Mouse (Mus musculus) hindbrain, embryonic 15.5 days (tissue): ENCODE measurements around the gene Dpf3. TPM values are rescaled to one million over a fixed set of nuclear protein-coding genes. Genes with fewer than 3 reads are reported as not detected.

Experiments used
- ATAC-seq: fragments of 200-750 bp; cut with Nextera tagmentation; 2 replicates; pipeline ENCODE4 v1.8.0; 2017; ENCODE audit warnings: low read depth, moderate number of reproducible peaks, moderate TSS enrichment; ENCODE audit not compliant: low FRiP score
- H3K27ac ChIP-seq: fragments of 300-500 bp; sonication (generic); replicated peaks from 2 replicates; pipeline ENCODE4 v1.5.1; 2015; ENCODE audit warnings: mild to moderate bottlenecking, inconsistent platforms
- H3K27me3 ChIP-seq: fragments of 300-500 bp; sonication (generic); 2 replicates; pipeline ENCODE4 v1.6.1; 2015; ENCODE audit warnings: control low read depth, inconsistent platforms
- H3K36me3 ChIP-seq: fragments of 300-500 bp; sonication (generic); 2 replicates; pipeline ENCODE4 v1.6.1; 2015; ENCODE audit warnings: control low read depth, inconsistent platforms
- H3K4me1 ChIP-seq: fragments of 300-500 bp; sonication (generic); replicated peaks from 2 replicates; pipeline ENCODE4 v1.6.1; 2015; ENCODE audit warnings: control low read depth, inconsistent platforms
- H3K4me2 ChIP-seq: fragments of 300-500 bp; sonication (generic); 2 replicates; pipeline ENCODE4 v1.6.1; 2015; ENCODE audit warnings: moderate library complexity, mild to moderate bottlenecking, inconsistent platforms
- H3K4me3 ChIP-seq: fragments of 300-500 bp; sonication (generic); 2 replicates; pipeline ENCODE4 v1.5.1; 2015; ENCODE audit warnings: mild to moderate bottlenecking, inconsistent platforms
- H3K9ac ChIP-seq: fragments of 300-500 bp; sonication (generic); 2 replicates; pipeline ENCODE4 v1.6.1; 2015; ENCODE audit warnings: inconsistent platforms
- H3K9me3 ChIP-seq: fragments of 300-500 bp; sonication (generic); 2 replicates; pipeline ENCODE4 v1.6.1; 2016; ENCODE audit warnings: control low read depth, inconsistent platforms
- WGBS: fragments of 180-500 bp; shearing (Covaris S2); methylation state at CpG from one replicate; pipeline ENCODE4 v1.1.7; 2015; 5-methylcytosine and 5-hydroxymethylcytosine counted together
- polyA plus RNA-seq: library from polyadenylated mRNA; unstranded; fragments of >200 nt; fragmentation: Nextera tagmentation; extraction: Ambion mirVana; gene quantifications from 2 replicates; pipeline ENCODE4 v1.2.1, GENCODE M21; 2015

The Dpf3 gene
- polyA plus RNA-seq, 1 experiment from 2014 or later, result 22.7 TPM

GRCm38 (mm10) chr12:83495961-83496282 is 8.4 kb upstream of the Dpf3 start:
- WGBS, result 69% methylated on average over 9 of the region's 9 CpGs
- H3K4me2 ChIP-seq, result no peak overlapping the region
- no peak overlapping the region for H3K27ac ChIP-seq
- no peak for ATAC-seq
- no peak overlapping the region for H3K9ac ChIP-seq
- no peaks in the 10 kb centered on the region for H3K9me3 ChIP-seq
- no peak overlapping the region for H3K4me3 ChIP-seq
- no peaks in the 10 kb centered on the region for H3K36me3 ChIP-seq
- H3K4me1 ChIP-seq, result no peaks in the 10 kb centered on the region
- no peaks in the 10 kb centered on the region for H3K27me3 ChIP-seq

- Histone ChIP-seq H3K4me1 (no peaks in the 10 kb centered on the region), H3K27me3 (no peaks in the 10 kb centered on the region), H3K4me2 (no peak overlapping the region), H3K27ac (no peak overlapping the region), H3K9me3 (no peaks in the 10 kb centered on the region), H3K9ac (no peak overlapping the region), H3K36me3 (no peaks in the 10 kb centered on the region), H3K4me3 (no peak overlapping the region)
- WGBS, result 83% methylated on average over 4 of the region's 4 CpGs
- ATAC-seq, result no peak
These were observed 7.9 kb upstream of the Dpf3 start for GRCm38 (mm10) chr12:83495248-83495960.

GRCm38 (mm10) chr12:83494196-83494595 is 6.7 kb upstream of the Dpf3 start:
- WGBS, result 79% methylated on average over 9 of the region's 9 CpGs
- H3K4me1 ChIP-seq, result peaks cover under 1% of the 10 kb centered on the region; the same call in 1 of the 2 replicates
- H3K4me3 ChIP-seq, result no peak overlapping the region
- ATAC-seq, result no peak
- no peaks in the 10 kb centered on the region for H3K36me3 ChIP-seq
- H3K4me2 ChIP-seq, result no peak overlapping the region
- H3K9me3 ChIP-seq, result no peaks in the 10 kb centered on the region
- H3K9ac ChIP-seq, result no peak overlapping the region
- no peaks in the 10 kb centered on the region for H3K27me3 ChIP-seq
- no peak overlapping the region for H3K27ac ChIP-seq

- no peak overlapping the region for H3K4me2 ChIP-seq
- H3K9me3 ChIP-seq, result no peaks in the 10 kb centered on the region
- H3K27ac ChIP-seq, result no peak overlapping the region
- no peaks in the 10 kb centered on the region for H3K36me3 ChIP-seq
- WGBS, result 77% methylated on average over 3 of the region's 3 CpGs
- H3K9ac ChIP-seq, result no peak overlapping the region
- peaks cover 15% of the 10 kb centered on the region for H3K4me1 ChIP-seq
- no peak for ATAC-seq
- H3K27me3 ChIP-seq, result no peaks in the 10 kb centered on the region
- H3K4me3 ChIP-seq, result no peak overlapping the region
These were observed 5.3 kb upstream of the Dpf3 start for GRCm38 (mm10) chr12:83492808-83493207.

- no peaks in the 10 kb centered on the region for H3K9me3 ChIP-seq
- H3K4me3 ChIP-seq, result no peak overlapping the region
- H3K4me2 ChIP-seq, result no peak overlapping the region
- no peak for ATAC-seq
- no peak overlapping the region for H3K9ac ChIP-seq
- no peaks in the 10 kb centered on the region for H3K36me3 ChIP-seq
- no peak overlapping the region for H3K27ac ChIP-seq
- WGBS, result 55% methylated on average over 1 of the region's 1 CpGs
- H3K4me1 ChIP-seq, result peaks cover 16% of the 10 kb centered on the region
- no peaks in the 10 kb centered on the region for H3K27me3 ChIP-seq
These were observed 4.1 kb upstream of the Dpf3 start for GRCm38 (mm10) chr12:83491609-83492008.

GRCm38 (mm10) chr12:83489748-83490147 is 2.2 kb upstream of the Dpf3 start:
- ATAC-seq, result no peak
- Histone ChIP-seq H3K36me3 (no peaks in the 10 kb centered on the region), H3K4me2 (no peak overlapping the region)

GRCm38 (mm10) chr12:83488211-83488941 is 860 bp upstream of the Dpf3 start:
- peaks cover 33% of the 10 kb centered on the region for H3K4me1 ChIP-seq
- no peak for ATAC-seq
- H3K9ac ChIP-seq, result no peak overlapping the region
- H3K27ac ChIP-seq, result no peak overlapping the region
- no peaks in the 10 kb centered on the region for H3K36me3 ChIP-seq
- H3K27me3 ChIP-seq, result no peaks in the 10 kb centered on the region
- peak overlapping the region; percentile 87 for H3K4me3 ChIP-seq
- no peaks in the 10 kb centered on the region for H3K9me3 ChIP-seq
- under 1% methylated on average over 29 of the region's 29 CpGs for WGBS
- peak overlapping the region; percentile 98 for H3K4me2 ChIP-seq

More at GRCm38 (mm10) chr12:83489748-83490147, 2.2 kb upstream of the Dpf3 start:
- Histone ChIP-seq H3K9ac (no peak overlapping the region), H3K4me3 (no peak overlapping the region), H3K4me1 (peaks cover 28% of the 10 kb centered on the region), H3K27ac (no peak overlapping the region), H3K27me3 (no peaks in the 10 kb centered on the region), H3K9me3 (no peaks in the 10 kb centered on the region)
- WGBS, result 40% methylated on average over 2 of the region's 2 CpGs

- H3K27ac ChIP-seq, result peak overlapping the region; percentile 87
- H3K4me3 ChIP-seq, result peak overlapping the region; percentile 87
- H3K27me3 ChIP-seq, result no peaks in the 10 kb centered on the region
- peak; percentile 42 for ATAC-seq
- no peaks in the 10 kb centered on the region for H3K36me3 ChIP-seq
- peak overlapping the region; percentile 73 for H3K9ac ChIP-seq
- H3K4me1 ChIP-seq, result peaks cover 33% of the 10 kb centered on the region
- H3K4me2 ChIP-seq, result peak overlapping the region; percentile 98
- WGBS, result under 1% methylated on average over 65 of the region's 73 CpGs
- H3K9me3 ChIP-seq, result no peaks in the 10 kb centered on the region
These were observed 650 bp downstream of the Dpf3 start for GRCm38 (mm10) chr12:83486671-83487461.

- Histone ChIP-seq H3K27me3 (no peaks in the 10 kb centered on the region), H3K4me3 (peak overlapping the region; percentile 87), H3K4me2 (peak overlapping the region; percentile 98), H3K9me3 (no peaks in the 10 kb centered on the region), H3K9ac (peak overlapping the region; percentile 73), H3K4me1 (peaks cover 33% of the 10 kb centered on the region), H3K27ac (peak overlapping the region; percentile 87), H3K36me3 (no peaks in the 10 kb centered on the region)
- under 1% methylated on average over 52 of the region's 53 CpGs for WGBS
- ATAC-seq, result peak; percentile 10; the same call in 1 of the 2 replicates
These were observed 1.4 kb downstream of the Dpf3 start for GRCm38 (mm10) chr12:83485911-83486670.

- peaks cover 33% of the 10 kb centered on the region for H3K4me1 ChIP-seq
- H3K9me3 ChIP-seq, result no peaks in the 10 kb centered on the region
- WGBS, result under 1% methylated on average over 24 of the region's 24 CpGs
- peak overlapping the region; percentile 98 for H3K4me2 ChIP-seq
- H3K27me3 ChIP-seq, result no peaks in the 10 kb centered on the region
- peak overlapping the region; percentile 87 for H3K27ac ChIP-seq
- no peak for ATAC-seq
- no peaks in the 10 kb centered on the region for H3K36me3 ChIP-seq
- peak overlapping the region; percentile 73 for H3K9ac ChIP-seq
- H3K4me3 ChIP-seq, result peak overlapping the region; percentile 87
These were observed 2.4 kb downstream of the Dpf3 start for GRCm38 (mm10) chr12:83484855-83485745.

- H3K9me3 ChIP-seq, result no peaks in the 10 kb centered on the region
- no peak overlapping the region for H3K27ac ChIP-seq
- WGBS, result 78% methylated on average over 5 of the region's 5 CpGs
- H3K4me3 ChIP-seq, result no peak overlapping the region
- no peaks in the 10 kb centered on the region for H3K36me3 ChIP-seq
- H3K4me1 ChIP-seq, result peaks cover 27% of the 10 kb centered on the region
- no peak for ATAC-seq
- H3K9ac ChIP-seq, result no peak overlapping the region
- no peaks in the 10 kb centered on the region for H3K27me3 ChIP-seq
- no peak overlapping the region for H3K4me2 ChIP-seq
These were observed 3.9 kb downstream of the Dpf3 start for GRCm38 (mm10) chr12:83483653-83484052.
